Mouse (Mus musculus): ENCODE data around the gene Wars. TPM values are rescaled to one million over a fixed set of nuclear protein-coding genes. Genes with fewer than 3 reads are reported as not detected.

The Wars gene
- polyA plus RNA-seq, 1 experiment: 80.1 TPM

DNA sequence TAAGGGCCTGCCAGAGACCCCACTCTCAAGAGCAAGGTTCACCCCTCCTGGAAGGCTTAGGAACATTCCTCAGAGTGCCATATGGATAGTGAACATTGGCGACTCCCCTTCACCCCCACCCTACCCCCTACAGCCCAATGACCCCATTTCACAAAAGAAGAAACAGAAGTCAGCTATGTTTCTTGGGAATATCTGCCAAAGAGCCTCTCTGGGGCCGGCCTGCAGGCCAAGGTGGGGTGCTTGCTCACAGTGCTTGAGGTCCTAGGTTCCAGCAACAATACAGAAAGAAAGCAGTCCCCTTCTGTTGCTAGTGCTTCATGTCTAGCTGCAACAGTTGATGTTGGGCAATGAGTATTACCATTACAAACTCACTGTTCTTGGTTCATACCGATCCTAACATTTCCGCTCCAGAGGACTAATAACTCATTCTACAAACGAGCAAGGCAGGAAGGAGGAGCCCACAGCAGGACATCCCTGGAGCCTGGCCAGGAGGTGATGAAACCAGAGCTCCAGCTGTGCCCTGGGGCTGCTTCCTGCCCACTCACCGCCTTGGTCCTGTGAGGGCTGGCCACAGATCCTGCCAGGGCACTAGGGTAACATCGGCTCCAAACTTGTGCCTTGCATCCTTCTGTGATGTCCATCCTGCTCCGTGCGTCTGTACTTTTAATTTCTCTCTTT lies 61.9 kb downstream of the Wars start:
- Histone ChIP-seq H3K4me3 (ENCODE audit: insufficient read depth, low read length) (no peak overlapping the region), H3K27ac (ENCODE audit: insufficient read depth, low read length) (no peak overlapping the region), H3K4me1 (ENCODE audit: control insufficient read depth, insufficient read depth, low read length) (peaks cover 9% of the 10 kb centered on the region; the same call in 1 of the 2 replicates)
- TF ChIP-seq CTCF (IDR thresholded peaks at IDR 0.05; ENCODE audit: borderline replicate concordance, insufficient read depth, low read length): no peak
- TF ChIP-seq POLR2A (IDR thresholded peaks at IDR 0.05; ENCODE audit: low read depth, low read length): no peak

- no peak for TF ChIP-seq POLR2A (IDR thresholded peaks at IDR 0.05; ENCODE audit: low read depth, low read length)
- no peak for TF ChIP-seq CTCF (IDR thresholded peaks at IDR 0.05; ENCODE audit: borderline replicate concordance, insufficient read depth, low read length)
- peaks cover 9% of the 10 kb centered on the region; the same call in 1 of the 2 replicates for H3K4me1 ChIP-seq (ENCODE audit: control insufficient read depth, insufficient read depth, low read length)
- H3K27ac ChIP-seq (ENCODE audit: insufficient read depth, low read length): no peak overlapping the region
- H3K4me3 ChIP-seq (ENCODE audit: insufficient read depth, low read length): no peak overlapping the region
Measured at GRCm38 (mm10) chr12:108830358-108830757, 63.6 kb downstream of the Wars start.

DNA sequence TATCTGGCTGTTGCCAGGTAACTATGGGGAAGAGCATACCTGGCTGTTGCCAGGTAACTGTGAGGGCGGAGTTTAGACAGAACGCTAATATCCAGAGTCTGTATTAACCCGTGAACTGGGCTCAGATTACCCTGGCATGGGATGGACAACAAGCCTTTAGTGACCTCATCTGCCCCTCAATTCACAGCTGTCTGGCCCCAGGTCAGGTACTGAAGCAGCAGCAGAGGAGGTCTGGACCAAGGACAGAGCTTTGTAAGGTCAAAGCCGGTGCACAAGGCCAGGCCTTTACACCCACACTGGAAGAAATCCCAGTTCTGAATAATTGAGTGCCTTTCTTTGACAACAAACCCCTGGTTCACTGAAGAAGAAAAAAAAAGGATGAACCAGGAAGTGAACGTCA lies 64.3 kb downstream of the Wars start:
- Histone ChIP-seq H3K27ac (ENCODE audit: insufficient read depth, low read length) (no peak overlapping the region), H3K4me3 (ENCODE audit: insufficient read depth, low read length) (no peak overlapping the region), H3K4me1 (ENCODE audit: control insufficient read depth, insufficient read depth, low read length) (peaks cover 7% of the 10 kb centered on the region; the same call in 1 of the 2 replicates)
- TF ChIP-seq POLR2A (IDR thresholded peaks at IDR 0.05; ENCODE audit: low read depth, low read length): no peak
- no peak for TF ChIP-seq CTCF (IDR thresholded peaks at IDR 0.05; ENCODE audit: borderline replicate concordance, insufficient read depth, low read length)

DNA sequence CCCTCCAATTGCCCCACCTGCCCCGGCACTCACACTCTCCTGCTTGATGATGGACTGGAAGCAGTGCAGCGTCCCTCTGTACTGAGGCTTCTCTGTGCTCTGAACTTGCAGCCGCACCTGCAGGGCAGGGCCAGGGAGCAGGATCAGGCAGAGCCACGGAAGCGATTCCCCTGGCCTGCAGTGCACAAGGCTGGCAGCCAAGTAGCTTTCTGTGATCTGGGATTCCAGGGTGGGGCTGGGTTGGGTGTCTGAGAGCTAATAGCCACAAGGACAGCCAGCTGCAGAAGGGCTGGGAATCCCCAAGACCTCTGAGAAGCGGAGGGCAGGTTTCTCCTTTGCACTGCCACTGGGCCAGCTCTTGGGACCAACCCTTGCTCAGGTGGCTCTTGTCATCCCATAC lies 66.3 kb downstream of the Wars start:
- no peak for TF ChIP-seq POLR2A (IDR thresholded peaks at IDR 0.05; ENCODE audit: low read depth, low read length)
- no peak for TF ChIP-seq CTCF (IDR thresholded peaks at IDR 0.05; ENCODE audit: borderline replicate concordance, insufficient read depth, low read length)
- peaks cover 3% of the 10 kb centered on the region; the same call in 1 of the 2 replicates for H3K4me1 ChIP-seq (ENCODE audit: control insufficient read depth, insufficient read depth, low read length)

DNA sequence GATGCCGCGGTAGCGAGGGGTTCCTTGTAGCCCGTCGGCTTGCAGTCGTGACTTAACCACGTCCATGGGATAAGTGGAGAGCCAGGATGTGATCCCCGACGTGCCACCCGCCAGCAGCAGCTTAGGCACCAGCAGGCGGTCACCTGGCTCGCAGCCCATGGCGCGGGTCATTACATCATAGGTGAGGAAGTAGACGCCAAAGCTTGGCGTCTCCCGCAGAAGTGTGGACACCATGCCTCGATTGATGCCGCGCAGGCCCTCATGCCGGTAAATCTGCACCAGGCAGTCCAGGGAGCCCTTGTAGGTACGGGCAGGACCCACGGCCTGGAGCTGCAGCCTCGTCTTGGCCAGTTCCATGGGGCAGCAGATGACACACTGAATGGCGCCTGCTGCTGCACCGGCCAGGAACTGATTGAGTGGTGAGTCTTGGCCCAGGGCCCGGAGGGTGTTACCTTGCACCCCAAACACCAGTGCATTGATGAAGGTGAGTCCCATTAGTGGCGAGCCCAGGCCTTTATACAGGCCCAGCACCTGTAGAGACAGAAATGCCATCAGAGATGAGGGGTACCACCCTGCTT lies 66.9 kb downstream of the Wars start:
- TF ChIP-seq POLR2A (IDR thresholded peaks at IDR 0.05; ENCODE audit: low read depth, low read length) (no peak), CTCF (IDR thresholded peaks at IDR 0.05; ENCODE audit: borderline replicate concordance, insufficient read depth, low read length) (no peak)
- no peak overlapping the region for H3K4me3 ChIP-seq (ENCODE audit: insufficient read depth, low read length)
- peaks cover 3% of the 10 kb centered on the region; the same call in 1 of the 2 replicates for H3K4me1 ChIP-seq (ENCODE audit: control insufficient read depth, insufficient read depth, low read length)
- H3K27ac ChIP-seq (ENCODE audit: insufficient read depth, low read length): no peak overlapping the region

More for the DNA sequence above, 66.3 kb downstream of the Wars start:
- Histone ChIP-seq H3K27ac (ENCODE audit: insufficient read depth, low read length) (no peak overlapping the region), H3K4me3 (ENCODE audit: insufficient read depth, low read length) (no peak overlapping the region)

- TF ChIP-seq POLR2A (IDR thresholded peaks at IDR 0.05; ENCODE audit: low read depth, low read length) (no peak), CTCF (IDR thresholded peaks at IDR 0.05; ENCODE audit: borderline replicate concordance, insufficient read depth, low read length) (no peak)
- Histone ChIP-seq H3K4me1 (ENCODE audit: control insufficient read depth, insufficient read depth, low read length) (no peaks in the 10 kb centered on the region), H3K4me3 (ENCODE audit: insufficient read depth, low read length) (no peak overlapping the region), H3K27ac (ENCODE audit: insufficient read depth, low read length) (no peak overlapping the region)
Measured at GRCm38 (mm10) chr12:108826282-108826957, 67.6 kb downstream of the Wars start.

DNA sequence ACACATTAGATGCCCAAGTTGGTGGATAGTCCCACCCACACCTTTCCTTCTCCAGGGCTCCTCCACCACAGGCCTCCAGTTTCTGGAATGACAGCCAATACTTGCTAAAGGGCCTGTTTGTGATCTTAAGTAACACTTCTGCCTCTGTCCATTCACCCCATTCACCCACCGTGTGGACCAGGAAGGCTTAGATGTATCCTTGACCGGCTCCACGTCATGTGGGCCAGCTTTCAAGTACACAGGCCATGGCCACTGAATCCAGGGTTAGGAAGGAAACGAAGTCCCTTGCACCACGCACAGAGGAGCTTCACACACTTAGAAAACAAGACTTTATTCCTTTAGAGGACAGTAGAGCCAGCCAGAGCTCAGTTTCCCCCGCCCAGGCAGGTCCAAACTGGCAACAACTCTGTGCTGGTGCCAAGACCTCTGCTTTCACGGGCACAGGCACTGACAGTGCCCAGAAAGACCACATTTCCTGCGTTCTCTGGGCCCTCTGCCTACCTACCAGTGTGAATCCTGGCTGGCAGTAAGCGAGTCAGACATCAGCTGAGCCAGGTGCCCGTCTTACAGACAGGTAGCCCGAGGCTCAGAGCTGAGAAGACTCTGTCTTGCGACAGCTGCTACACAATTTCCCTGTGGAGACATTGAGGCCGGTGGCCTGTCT lies 68.3 kb downstream of the Wars start:
- H3K4me1 ChIP-seq (ENCODE audit: control insufficient read depth, insufficient read depth, low read length): no peaks in the 10 kb centered on the region
- TF ChIP-seq CTCF (IDR thresholded peaks at IDR 0.05; ENCODE audit: borderline replicate concordance, insufficient read depth, low read length) (no peak), POLR2A (IDR thresholded peaks at IDR 0.05; ENCODE audit: low read depth, low read length) (no peak)
- H3K27ac ChIP-seq (ENCODE audit: insufficient read depth, low read length): no peak overlapping the region
- H3K4me3 ChIP-seq (ENCODE audit: insufficient read depth, low read length): no peak overlapping the region

GRCm38 (mm10) chr12:108824225-108824874 lies 69.6 kb downstream of the Wars start:
- no peak overlapping the region for H3K27ac ChIP-seq (ENCODE audit: insufficient read depth, low read length)
- H3K4me3 ChIP-seq (ENCODE audit: insufficient read depth, low read length): no peak overlapping the region
- TF ChIP-seq CTCF (IDR thresholded peaks at IDR 0.05; ENCODE audit: borderline replicate concordance, insufficient read depth, low read length) (no peak), POLR2A (IDR thresholded peaks at IDR 0.05; ENCODE audit: low read depth, low read length) (no peak)
- H3K4me1 ChIP-seq (ENCODE audit: control insufficient read depth, insufficient read depth, low read length): no peaks in the 10 kb centered on the region

DNA sequence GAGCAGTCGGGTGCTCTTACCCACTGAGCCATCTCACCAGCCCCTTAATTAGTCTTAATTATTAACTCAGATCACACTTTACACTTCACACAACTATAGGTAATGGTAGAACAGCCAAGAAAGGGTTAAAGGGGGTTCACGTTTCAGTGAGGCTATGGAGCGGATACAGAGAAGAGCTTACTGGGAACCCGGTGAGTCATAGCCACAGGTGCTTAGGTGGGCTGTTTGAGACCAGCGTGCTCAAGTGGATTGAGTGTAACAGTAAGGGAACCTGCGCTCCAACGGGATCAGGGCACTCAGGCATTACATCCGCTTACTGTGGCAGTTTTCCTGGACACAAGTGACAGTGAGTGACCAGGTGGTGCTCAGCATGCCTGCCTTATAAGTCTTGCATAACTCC lies 70.9 kb downstream of the Wars start:
- no peak overlapping the region for H3K4me3 ChIP-seq (ENCODE audit: insufficient read depth, low read length)
- no peak overlapping the region for H3K27ac ChIP-seq (ENCODE audit: insufficient read depth, low read length)
- no peak for TF ChIP-seq POLR2A (IDR thresholded peaks at IDR 0.05; ENCODE audit: low read depth, low read length)
- no peak for TF ChIP-seq CTCF (IDR thresholded peaks at IDR 0.05; ENCODE audit: borderline replicate concordance, insufficient read depth, low read length)
- H3K4me1 ChIP-seq (ENCODE audit: control insufficient read depth, insufficient read depth, low read length): no peaks in the 10 kb centered on the region
